Mouse (Mus musculus) kidney, adult 2 months (tissue): ENCODE results near the gene Gm14819. TPM values are rescaled to one million over a fixed set of nuclear protein-coding genes. Genes with fewer than 3 reads are reported as not detected.
"Not testable (repeated sequence)": the region's sequence is repeated elsewhere in the genome, so short reads cannot be mapped to it uniquely, and the experiment has no call there.

Experiments used
- DNase-seq: peaks from one replicate; pipeline ENCODE4 v3.0.0; 2021
- H3K27ac ChIP-seq: fragments of 200-500 bp; 2 replicates; pipeline ENCODE4 v1.5.1; 2012; ENCODE audit warnings: low read depth, low read length, control low read depth, inconsistent platforms; ENCODE audit not compliant: insufficient read depth
- H3K27me3 ChIP-seq: fragments of 200-500 bp; replicated peaks from 2 replicates; pipeline ENCODE4 v1.6.1; 2012; ENCODE audit warnings: mild to moderate bottlenecking, moderate library complexity, low read length, inconsistent platforms; ENCODE audit not compliant: control insufficient read depth, insufficient read depth
- H3K36me3 ChIP-seq: fragments of 200-500 bp; 2 replicates; pipeline ENCODE4 v1.6.1; 2012; ENCODE audit warnings: mild to moderate bottlenecking, moderate library complexity, low read length, inconsistent platforms; ENCODE audit not compliant: control insufficient read depth, insufficient read depth
- H3K4me1 ChIP-seq: fragments of 200-500 bp; 2 replicates; pipeline ENCODE4 v1.6.1; 2011; ENCODE audit warnings: low read length; ENCODE audit not compliant: control insufficient read depth, insufficient read depth
- H3K4me3 ChIP-seq: fragments of 200-500 bp; 2 replicates; pipeline ENCODE4 v1.5.1; 2011; ENCODE audit warnings: mild to moderate bottlenecking, low read depth, low read length, control low read depth; ENCODE audit not compliant: insufficient read depth
- WGBS: fragments of 180-500 bp; shearing (Covaris S2); methylation state at CpG from one replicate; pipeline ENCODE4 v1.1.7; 2018; 5-methylcytosine and 5-hydroxymethylcytosine counted together
- polyA plus RNA-seq: library from polyadenylated mRNA; depleted of rRNA; stranded (reverse); fragments of >200 nt; gene quantifications from 2 replicates; pipeline ENCODE4 v1.2.3, GENCODE M21; 2012; rRNA removed

Gene Gm14819
- polyA plus RNA-seq, result not detected in 2 replicates

- H3K4me3 ChIP-seq, DNase-seq, H3K36me3 ChIP-seq, H3K27me3 ChIP-seq, H3K27ac ChIP-seq, H3K4me1 ChIP-seq: not testable (repeated sequence)
- no CpG with 5 or more reads among the region's 6 CpGs for WGBS
Measured at GRCm38 (mm10) chrX:35403883-35404282, at the start of gene Gm14819. Gm14819 (plus strand) TSS chrX:35404183.
